Mouse (Mus musculus): Measurements from ENCODE around the gene Tmcc2.

- TF ChIP-seq CTCF (IDR thresholded peaks at IDR 0.05; ENCODE audit: low read depth) (peak; percentile 61), EP300 (IDR thresholded peaks at IDR 0.05; ENCODE audit: low read depth) (no peak)
Observed at GRCm38 (mm10) chr1:132351058-132351457, 40.0 kb downstream of the Tmcc2 start.
